Mouse (Mus musculus) kidney, postnatal 14 days (tissue): ENCODE measurements around the gene Eri2.

ENCODE experiments used
- DNase-seq: peaks from one replicate; pipeline ENCODE4 v3.0.0; 2022; ENCODE audit warnings: mixed read lengths

The Eri2 gene

DNA sequence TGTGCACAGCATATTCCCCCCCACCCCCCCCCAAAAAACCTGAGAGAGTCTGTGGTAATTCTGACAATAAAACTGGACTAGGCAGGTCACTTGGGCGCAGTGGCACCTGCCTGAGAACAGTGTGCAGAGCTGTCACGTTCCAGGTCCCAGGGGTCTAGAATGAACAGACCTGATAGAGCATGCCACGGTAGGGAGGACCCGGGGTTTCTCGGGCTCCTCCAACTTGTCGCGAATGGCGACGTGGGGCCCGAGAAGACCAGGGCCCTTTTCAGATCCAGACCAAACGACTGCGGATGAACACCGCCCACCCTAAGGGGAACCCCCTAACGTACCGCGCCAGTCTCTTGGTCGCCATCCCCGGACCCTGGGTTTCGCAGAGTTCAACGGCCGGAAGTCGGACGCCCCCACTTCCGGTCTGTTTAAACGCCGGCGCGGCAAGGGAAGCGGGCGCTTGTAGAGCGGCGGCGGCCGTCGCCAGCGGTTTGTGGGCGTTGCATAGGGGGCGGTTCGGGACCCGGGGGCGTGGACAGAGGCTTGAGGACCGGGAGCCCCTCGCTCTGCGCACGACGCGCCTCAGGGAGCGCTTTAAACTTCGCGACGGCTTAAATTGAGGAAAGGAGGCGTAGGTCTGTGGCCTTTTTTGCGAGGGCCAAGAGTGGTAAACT is at the start of gene Eri2, which contains the start of gene Rexo5:
Gene Eri2, minus strand, starts transcription at position 473 of the 665 bp plus-strand sequence.
Gene Rexo5, plus strand, starts transcription at position 421 of the 665 bp plus-strand sequence.
- DNase-seq: peak; percentile 92

GRCm38 (mm10) chr7:119841820-119842449 is 48.1 kb upstream of the Eri2 start:
- no peak for DNase-seq

DNA sequence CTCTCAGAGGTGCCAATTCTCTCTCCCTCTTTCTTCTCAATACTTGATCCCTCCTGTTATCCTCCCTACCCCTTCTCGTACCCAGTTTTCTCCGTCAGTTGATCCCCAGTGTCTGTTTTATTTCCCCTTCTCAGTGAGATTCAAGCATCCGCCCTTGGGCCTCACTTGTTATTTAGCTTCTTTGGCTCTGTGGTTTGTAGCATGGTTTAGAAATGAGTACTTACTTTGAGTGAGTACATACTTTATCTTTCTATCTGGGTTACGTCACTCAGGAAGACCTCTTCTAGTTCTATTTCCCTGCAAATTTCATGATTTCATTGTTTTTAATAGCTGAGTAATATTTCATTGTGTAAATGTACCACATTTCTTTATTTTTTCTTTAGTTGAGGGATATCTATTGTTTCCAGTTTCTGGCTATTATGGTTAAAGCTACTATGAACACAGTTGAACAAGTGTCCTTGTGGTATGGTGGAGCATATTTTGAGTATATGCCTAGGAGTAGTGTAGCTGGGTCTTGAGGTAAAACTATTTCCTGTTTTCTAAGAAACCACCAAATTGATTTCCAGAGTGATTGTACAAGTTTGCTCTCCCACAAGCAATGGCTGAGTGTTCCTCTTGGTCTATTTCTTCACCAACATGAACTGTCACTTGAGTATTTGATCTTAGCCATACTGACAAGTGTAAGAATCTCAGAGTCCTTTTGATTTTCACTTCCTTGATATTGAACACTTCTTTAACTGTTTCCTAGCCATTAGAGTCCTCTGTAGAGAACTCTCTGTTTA is 42.3 kb upstream of the Eri2 start:
- no peak for DNase-seq

- DNase-seq: no peak
These were observed 41.5 kb upstream of the Eri2 start for GRCm38 (mm10) chr7:119835371-119835770.

DNA sequence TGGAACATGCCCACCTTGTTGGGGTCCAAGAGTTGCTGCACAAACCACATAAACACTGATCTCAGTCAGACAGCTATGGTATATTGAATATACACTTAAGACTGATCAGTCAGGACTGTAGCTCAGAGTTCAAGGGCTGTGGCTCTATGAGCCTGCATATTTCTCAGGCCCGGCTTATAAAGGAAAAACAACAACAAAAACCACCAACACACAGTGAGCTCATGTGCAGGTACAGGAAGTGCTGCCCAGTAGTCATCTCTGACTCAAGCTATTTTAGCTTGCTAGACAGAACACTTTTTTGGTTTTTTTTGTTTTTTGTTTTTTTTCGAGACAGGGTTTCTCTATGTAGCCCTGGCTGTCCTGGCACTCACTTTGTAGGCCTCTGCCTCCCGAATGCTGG is 14.9 kb upstream of the Eri2 start:
- no peak for DNase-seq

- no peak for DNase-seq
These were observed 13.5 kb upstream of the Eri2 start for GRCm38 (mm10) chr7:119807396-119807795.

- DNase-seq: no peak
These were observed 7.1 kb upstream of the Eri2 start for GRCm38 (mm10) chr7:119800991-119801390.

GRCm38 (mm10) chr7:119800488-119800887 is 6.6 kb upstream of the Eri2 start:
- no peak for DNase-seq

DNA sequence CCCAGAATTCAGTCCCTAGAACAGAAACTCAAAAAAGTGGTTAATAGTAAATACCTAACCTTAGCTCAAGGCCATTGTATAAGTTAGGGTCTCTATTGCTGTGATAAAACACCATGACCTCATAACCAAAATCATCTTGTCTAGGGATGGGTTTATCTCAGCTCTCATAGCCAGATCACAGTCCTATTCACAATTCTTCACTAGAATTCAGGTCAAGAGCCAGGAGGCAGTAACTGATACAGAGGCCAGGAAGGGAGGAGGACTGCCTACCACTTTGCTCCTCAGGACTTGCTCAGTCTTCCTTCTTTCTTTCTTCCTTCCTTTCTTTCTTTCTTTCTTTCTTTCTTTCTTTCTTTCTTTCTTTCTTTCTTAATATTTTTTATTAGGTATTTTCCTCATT is 1.5 kb upstream of the Eri2 start:
- no peak for DNase-seq

- DNase-seq: no peak
These were observed 387 bp upstream of the Eri2 start for GRCm38 (mm10) chr7:119794251-119794638.

GRCm38 (mm10) chr7:119789024-119789423 is 4.8 kb downstream of the Eri2 start:
- DNase-seq: no peak

DNA sequence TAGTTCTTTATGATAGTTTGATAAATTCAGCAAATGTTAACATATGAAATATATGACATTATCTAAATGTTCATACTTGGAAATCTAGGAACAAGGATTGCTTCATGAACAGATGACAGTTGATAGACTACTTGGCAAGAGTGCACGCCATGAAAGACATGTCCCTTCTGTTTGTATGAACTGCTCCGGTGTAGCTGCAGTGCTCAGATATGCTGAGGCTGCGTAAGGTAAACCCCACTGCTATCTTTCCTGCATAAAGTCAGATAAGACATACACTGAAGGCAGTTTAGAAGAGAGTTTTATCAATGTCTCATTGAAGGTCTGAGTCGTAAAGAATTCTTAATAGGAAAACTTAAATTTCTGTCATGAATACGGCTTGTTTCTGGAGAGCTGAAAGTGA is 8.9 kb downstream of the Eri2 start:
- DNase-seq: no peak

- DNase-seq: peak; percentile 14
These were observed 10.4 kb downstream of the Eri2 start for GRCm38 (mm10) chr7:119783453-119783852.

GRCm38 (mm10) chr7:119769895-119770294 is 24.0 kb downstream of the Eri2 start:
- DNase-seq: no peak

DNA sequence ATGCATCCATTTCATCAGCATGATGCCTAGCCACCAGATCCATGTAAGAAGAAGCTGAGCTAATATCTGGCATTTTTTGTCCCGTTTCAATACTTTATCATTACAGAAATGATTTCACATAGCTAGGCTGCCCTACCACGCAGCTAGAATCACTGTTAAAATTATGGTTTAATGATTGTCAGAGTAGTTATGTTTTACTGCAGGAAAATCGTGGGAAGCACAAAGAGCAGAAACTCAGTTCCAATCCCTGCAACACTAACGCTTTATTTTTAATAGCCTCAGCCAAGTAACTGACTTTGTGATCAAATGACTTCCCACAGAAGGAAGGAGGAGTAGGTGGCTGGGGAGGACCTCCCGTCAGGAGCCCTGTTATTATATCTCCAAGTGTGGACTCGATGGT is 26.9 kb downstream of the Eri2 start:
- no peak for DNase-seq

DNA sequence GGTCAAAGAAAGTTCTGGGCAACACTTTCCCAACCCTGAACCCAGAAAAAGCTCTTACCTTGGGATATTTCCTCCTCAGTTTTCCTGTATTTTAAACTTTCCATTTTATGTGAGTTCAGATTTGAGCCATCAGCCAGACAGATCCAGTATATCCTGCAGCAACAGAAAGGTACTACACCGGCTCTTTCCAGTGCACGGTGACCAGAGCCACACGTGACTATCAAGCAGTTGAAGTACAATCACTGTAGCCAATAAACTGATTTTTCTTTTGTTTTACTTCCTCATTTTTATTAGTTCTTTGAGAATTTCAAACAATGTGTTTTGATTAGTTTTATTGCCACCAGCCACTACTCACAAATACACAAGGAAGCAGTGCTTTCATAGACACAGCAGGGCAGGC is 29.5 kb downstream of the Eri2 start:
- DNase-seq: no peak

DNA sequence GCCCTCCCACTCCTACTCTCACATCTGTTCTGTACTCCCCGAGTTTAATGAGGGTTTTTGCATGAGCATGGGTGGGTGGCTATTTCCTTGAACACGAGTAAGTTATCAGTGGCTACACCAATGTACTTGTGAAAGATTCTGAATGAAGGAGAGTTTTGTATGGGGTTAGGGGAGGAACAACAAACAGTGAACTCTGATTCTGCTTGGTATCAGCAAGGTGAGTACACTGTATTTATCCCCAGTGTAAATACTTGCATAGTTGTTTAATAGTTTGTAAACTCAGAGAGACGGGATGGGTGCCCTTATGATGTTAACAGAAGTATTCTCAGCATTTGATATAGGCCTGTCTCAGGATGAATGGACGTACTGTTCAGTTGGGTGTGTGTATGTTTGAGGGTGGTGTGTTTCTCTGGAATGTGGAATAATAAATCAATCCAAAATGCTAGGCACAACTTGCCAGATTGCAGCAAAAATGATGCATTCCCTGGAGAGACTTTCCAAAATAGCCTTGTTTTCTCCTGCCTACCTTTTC is 31.6 kb downstream of the Eri2 start:
- no peak for DNase-seq

- DNase-seq: peak; percentile 39
These were observed 33.3 kb downstream of the Eri2 start, which contains the start of gene Acsm3 for GRCm38 (mm10) chr7:119760527-119760951. Acsm3 (plus strand) TSS chr7:119760923.

- DNase-seq: no peak
These were observed 40.2 kb downstream of the Eri2 start for GRCm38 (mm10) chr7:119753696-119754095.

DNA sequence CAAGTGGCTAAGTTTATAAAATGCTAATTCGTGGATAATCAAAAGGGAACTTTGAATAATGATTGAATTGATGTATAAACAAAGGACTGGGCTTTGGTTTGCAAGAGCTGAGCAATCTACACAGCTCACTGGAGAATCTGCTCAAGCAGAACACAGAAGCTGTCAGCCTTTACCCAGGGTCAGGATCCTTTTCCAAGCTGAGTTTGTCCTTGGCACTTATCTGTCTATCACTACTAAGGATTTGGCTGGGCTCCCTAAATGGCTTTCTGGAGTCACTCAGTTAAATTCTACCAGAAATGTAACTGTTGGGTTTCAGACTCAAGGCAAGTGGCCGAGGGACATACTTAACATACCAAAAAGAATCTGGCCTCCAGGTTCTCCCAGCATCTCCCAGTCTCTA is 43.9 kb downstream of the Eri2 start:
- DNase-seq: peak; percentile 47

DNA sequence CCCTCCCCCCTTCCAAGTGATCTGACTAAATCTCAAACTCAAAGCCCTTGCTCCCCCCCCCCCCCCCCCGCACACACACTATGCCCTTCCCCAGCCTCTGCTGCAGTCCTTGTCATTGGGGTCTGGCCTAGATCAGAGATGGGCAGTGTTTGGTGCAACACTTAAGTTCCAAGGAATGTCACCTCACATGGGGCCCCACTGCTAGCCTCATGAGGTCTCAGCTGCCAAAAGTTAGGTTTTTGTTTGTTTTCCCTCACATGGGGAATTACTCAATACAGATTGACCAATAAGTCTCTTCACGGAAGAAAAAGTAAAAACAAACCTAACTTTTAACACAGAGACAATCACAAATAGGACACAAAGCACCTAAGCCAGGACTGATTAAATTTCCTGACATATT is 45.1 kb downstream of the Eri2 start:
- DNase-seq: no peak

DNA sequence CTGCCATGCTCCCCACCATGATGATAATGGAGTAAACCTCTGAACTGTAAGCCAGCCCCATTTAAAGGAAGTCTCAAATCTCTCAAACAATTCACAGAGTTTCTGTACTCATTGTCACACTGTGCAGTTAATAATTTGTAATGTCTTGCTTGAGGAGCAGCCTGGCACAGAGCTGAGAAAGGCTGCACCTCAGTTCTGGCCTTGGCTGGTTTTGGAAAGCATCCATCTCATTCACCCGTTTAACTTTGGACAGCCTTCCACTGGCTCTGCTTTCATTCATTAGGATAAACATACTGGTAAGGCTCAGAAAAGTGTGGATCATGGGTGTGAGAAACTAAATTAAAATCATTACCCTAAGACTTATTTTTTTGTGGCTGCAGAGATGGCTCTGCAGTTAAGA is 48.0 kb downstream of the Eri2 start:
- DNase-seq: peak; percentile 68

DNA sequence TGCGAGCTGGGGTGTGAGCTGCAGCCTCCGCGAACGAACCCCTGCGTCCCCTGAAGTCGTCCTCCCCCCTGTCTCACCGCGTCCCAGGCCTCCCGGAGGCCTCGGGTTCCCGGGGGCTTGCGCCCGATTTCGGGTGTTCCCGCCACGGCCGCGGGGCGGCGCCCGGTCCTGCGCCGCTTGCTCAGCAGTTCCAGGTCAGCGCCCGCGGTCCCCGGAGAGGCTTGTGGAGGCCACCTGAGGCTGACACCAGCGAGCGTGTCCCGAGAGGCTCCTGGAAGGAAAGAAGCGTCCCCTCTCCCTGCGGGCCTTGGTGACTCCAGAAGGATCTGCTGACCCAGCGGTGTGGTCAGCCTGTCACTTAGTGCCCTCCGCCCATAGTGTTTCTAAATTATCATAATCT is 49.5 kb downstream of the Eri2 start:
- no peak for DNase-seq
